Mouse (Mus musculus) MEL (cell line): ENCODE data around the gene Senp8. TPM values are rescaled to one million over a fixed set of nuclear protein-coding genes. Genes with fewer than 3 reads are reported as not detected.

ENCODE experiments used
- DNase-seq: peaks from one replicate; pipeline ENCODE4 v3.0.0; 2011; ENCODE audit warnings: low read depth, low spot score
- H3K27ac ChIP-seq: 2 replicates; pipeline ENCODE4 v1.5.1; 2012; ENCODE audit warnings: low read depth, mild to moderate bottlenecking, control low read depth, low read length, moderate library complexity; ENCODE audit not compliant: control insufficient read depth
- H3K27me3 ChIP-seq, 2 experiments: fragments of 150-350 bp in 1 of 2; sonication (generic) in 1 of 2; 2 replicates each; pipeline ENCODE4 v1.6.1; 2012; ENCODE audit warnings: low read length in 2 of 2, mild to moderate bottlenecking in 2 of 2, improper control_type of control experiment in 1 of 2, moderate library complexity in 1 of 2; ENCODE audit not compliant: insufficient read depth in 2 of 2, control insufficient read depth in 1 of 2
- H3K36me3 ChIP-seq, 2 experiments: 2 replicates each; pipeline ENCODE4 v1.6.1; 2012 to 2014; ENCODE audit warnings: low read length in 2 of 2, improper control_type of control experiment in 1 of 2, inconsistent platforms in 1 of 2, mild to moderate bottlenecking in 1 of 2; ENCODE audit not compliant: insufficient read depth in 2 of 2, control insufficient read depth in 1 of 2
- H3K4me1 ChIP-seq, 2 experiments: fragments of 150-350 bp in 1 of 2; sonication (generic) in 1 of 2; 2 replicates each; pipeline ENCODE4 v1.6.1; 2012; ENCODE audit warnings: low read length in 2 of 2, improper control_type of control experiment in 1 of 2, mild to moderate bottlenecking in 1 of 2; ENCODE audit not compliant: insufficient read depth in 2 of 2, control insufficient read depth in 1 of 2
- H3K4me3 ChIP-seq, 2 experiments: fragments of 150-350 bp in 1 of 2; sonication (generic) in 1 of 2; 2 replicates each; pipeline ENCODE4 v1.5.1; 2012; ENCODE audit warnings: low read depth in 2 of 2, low read length in 2 of 2, mild to moderate bottlenecking in 2 of 2, moderate library complexity in 2 of 2, control low read depth in 1 of 2, improper control_type of control experiment in 1 of 2; ENCODE audit not compliant: control insufficient read depth in 1 of 2, insufficient read depth in 1 of 2
- H3K79me2 ChIP-seq: 2 replicates; pipeline ENCODE4 v1.6.1; 2012; ENCODE audit warnings: mild to moderate bottlenecking, low read length, moderate library complexity; ENCODE audit not compliant: control insufficient read depth, poor library complexity, insufficient read depth
- H3K9ac ChIP-seq: 2 replicates; pipeline ENCODE4 v1.6.1; 2012; ENCODE audit warnings: low read depth, mild to moderate bottlenecking, control low read depth, low read length, moderate library complexity; ENCODE audit not compliant: control insufficient read depth, poor library complexity, severe bottlenecking
- H3K9me3 ChIP-seq: fragments of 150-350 bp; sonication (generic); replicated peaks from 2 replicates; pipeline ENCODE4 v1.6.1; 2012; ENCODE audit warnings: mild to moderate bottlenecking, low read length, improper control_type of control experiment, moderate library complexity; ENCODE audit not compliant: insufficient read depth
- BHLHE40 ChIP-seq: IDR thresholded peaks from 2 replicates; pipeline ENCODE4 v1.6.1; 2012; ENCODE audit warnings: low read depth, mild to moderate bottlenecking, inconsistent platforms, low read length, improper control_type of control experiment, borderline replicate concordance
- CHD1 ChIP-seq: IDR thresholded peaks from 2 replicates; pipeline ENCODE4 v1.6.1; 2012; ENCODE audit warnings: low read depth, mild to moderate bottlenecking, inconsistent platforms, low read length, improper control_type of control experiment
- ELF1 ChIP-seq: IDR thresholded peaks from 2 replicates; pipeline ENCODE4 v1.6.1; 2014; ENCODE audit warnings: low read depth, mild to moderate bottlenecking, inconsistent platforms, low read length, improper control_type of control experiment, moderate library complexity
- EP300 ChIP-seq, 2 experiments: IDR thresholded peaks; 2 replicates each; pipeline ENCODE4 v1.6.1; 2011; ENCODE audit warnings: improper control_type of control experiment in 2 of 2, low read length in 2 of 2, low read depth in 1 of 2, mild to moderate bottlenecking in 1 of 2
- HCFC1 ChIP-seq: IDR thresholded peaks from 2 replicates; pipeline ENCODE4 v1.6.1; 2012; ENCODE audit warnings: low read depth, mild to moderate bottlenecking, inconsistent platforms, low read length, improper control_type of control experiment, moderate library complexity
- MAX ChIP-seq: IDR thresholded peaks from 2 replicates; pipeline ENCODE4 v1.6.1; 2011; ENCODE audit warnings: low read length, improper control_type of control experiment
- MYB ChIP-seq: IDR thresholded peaks from 2 replicates; pipeline ENCODE4 v1.6.1; 2011; ENCODE audit warnings: mild to moderate bottlenecking, low read depth, low read length, improper control_type of control experiment
- POLR2AphosphoS2 ChIP-seq: IDR thresholded peaks from 2 replicates; pipeline ENCODE4 v1.6.1; 2011; ENCODE audit warnings: low read length, improper control_type of control experiment
- ZKSCAN1 ChIP-seq: IDR thresholded peaks from 2 replicates; pipeline ENCODE4 v1.6.1; 2012; ENCODE audit warnings: low read depth, mild to moderate bottlenecking, inconsistent platforms, low read length, improper control_type of control experiment, moderate library complexity
- polyA plus RNA-seq, 2 experiments: library from polyadenylated mRNA; stranded (reverse) in 1 of 2; unstranded in 1 of 2; fragments of >175 nt in 1 of 2; fragments of >200 nt in 1 of 2; gene quantifications; 2 replicates each; pipeline versions ENCODE4 v1.2.1 to v1.2.4; 2012; ENCODE audit warnings: low replicate concordance in 2 of 2, low read depth in 1 of 2; ENCODE audit not compliant: insufficient read length in 2 of 2, insufficient read depth in 1 of 2, missing spikeins in 1 of 2
- total RNA-seq: library from RNA; depleted of rRNA; stranded (reverse); fragments of 300-350 nt; gene quantifications from 2 replicates; pipeline ENCODE4 v1.2.3, GENCODE M21; 2012

Gene Senp8
- total and polyA plus RNA-seq, 3 experiments: 2.7 to 5.5 TPM; not detected in 1

- Histone ChIP-seq H3K9ac (no peak overlapping the region), H3K9me3 (no peaks in the 10 kb centered on the region), H3K4me3 (no peak overlapping the region), H3K79me2 (no peaks in the 10 kb centered on the region), H3K27ac (no peak overlapping the region), H3K36me3 (no peaks in the 10 kb centered on the region), H3K27me3 (peaks cover 0 to 3% of the 10 kb centered on the region in 2 experiments), H3K4me1 (no peaks in the 10 kb centered on the region)
- no peak for DNase-seq
- TF ChIP-seq ELF1 (no peak), CHD1 (no peak), ZKSCAN1 (no peak)
Observed at GRCm38 (mm10) chr9:59695451-59695813, 55.1 kb downstream of the Senp8 start.

GRCm38 (mm10) chr9:59694571-59695450 lies 55.7 kb downstream of the Senp8 start:
- Histone ChIP-seq H3K36me3 (no peaks in the 10 kb centered on the region), H3K9me3 (no peaks in the 10 kb centered on the region), H3K27ac (no peak overlapping the region), H3K27me3 (peaks cover 0 to 3% of the 10 kb centered on the region in 2 experiments), H3K4me1 (no peaks in the 10 kb centered on the region), H3K4me3 (no peak overlapping the region), H3K9ac (no peak overlapping the region), H3K79me2 (no peaks in the 10 kb centered on the region)
- TF ChIP-seq BHLHE40 (no peak), MYB (no peak)
- no peak for DNase-seq

GRCm38 (mm10) chr9:59692145-59692544 lies 58.4 kb downstream of the Senp8 start:
- Histone ChIP-seq H3K9me3 (no peaks in the 10 kb centered on the region), H3K4me1 (peaks cover 0 to 5% of the 10 kb centered on the region in 2 experiments; a peak in 1 of 4 replicates), H3K79me2 (no peaks in the 10 kb centered on the region), H3K4me3 (no peak overlapping the region), H3K27ac (no peak overlapping the region), H3K36me3 (no peaks in the 10 kb centered on the region), H3K27me3 (peaks cover 0 to 3% of the 10 kb centered on the region in 2 experiments), H3K9ac (no peak overlapping the region)
- no peak for DNase-seq
- no peak for TF ChIP-seq EP300 (IDR thresholded peaks at IDR 0.05; ENCODE audit: low read depth in 1 of 2, low read length in 2 of 2)
- no peak for TF ChIP-seq MAX
- no peak for TF ChIP-seq HCFC1
- TF ChIP-seq POLR2AphosphoS2: no peak
